Mouse (Mus musculus): ENCODE measurements around the gene Olfr235. TPM values are rescaled to one million over a fixed set of nuclear protein-coding genes. Genes with fewer than 3 reads are reported as not detected.

Gene Olfr235
- polyA plus RNA-seq (2015; fragmentation: Illumina TruSeq; extraction: RNeasy Lipid Tissue Mini Kit (QIAGEN cat#74804); ENCODE audit: insufficient read depth, low read depth, low replicate concordance): not detected

GRCm38 (mm10) chr19:12260732-12261131 is at the start of gene Olfr235:
TSS of gene Olfr235 (plus strand) at chr19:12261032.

GRCm38 (mm10) chr19:12232496-12232895 is 28.3 kb upstream of the Olfr235 start, which contains the start of gene Olfr1432:
TSS of gene Olfr1432 (minus strand) at chr19:12232596.

GRCm38 (mm10) chr19:12241559-12241958 is 19.3 kb upstream of the Olfr235 start, which contains the start of gene Olfr262:
TSS of gene Olfr262 (minus strand) at chr19:12241659.

GRCm38 (mm10) chr19:12279554-12279953 is 18.7 kb downstream of the Olfr235 start, which contains the start of gene Olfr1434:
TSS of gene Olfr1434 (plus strand) at chr19:12279854.

GRCm38 (mm10) chr19:12299030-12299429 is 38.2 kb downstream of the Olfr235 start, which contains the start of gene Olfr1436:
TSS of gene Olfr1436 (minus strand) at chr19:12299130.

Other genes starting within 250 kb of the Olfr235 start
- gene Olfr1423, start 219.7 kb upstream of the Olfr235 start, polyA plus RNA-seq (2015; fragmentation: Illumina TruSeq; extraction: RNeasy Lipid Tissue Mini Kit (QIAGEN cat#74804); ENCODE audit: insufficient read depth, low read depth, low replicate concordance): not detected
- not detected for gene Olfr1424, start 198.3 kb upstream of the Olfr235 start, polyA plus RNA-seq (2015; fragmentation: Illumina TruSeq; extraction: RNeasy Lipid Tissue Mini Kit (QIAGEN cat#74804); ENCODE audit: insufficient read depth, low read depth, low replicate concordance)
- not detected for gene Olfr1425, start 183.3 kb upstream of the Olfr235 start, polyA plus RNA-seq (2015; fragmentation: Illumina TruSeq; extraction: RNeasy Lipid Tissue Mini Kit (QIAGEN cat#74804); ENCODE audit: insufficient read depth, low read depth, low replicate concordance)
- gene Olfr1426, start 169.0 kb upstream of the Olfr235 start, polyA plus RNA-seq (2015; fragmentation: Illumina TruSeq; extraction: RNeasy Lipid Tissue Mini Kit (QIAGEN cat#74804); ENCODE audit: insufficient read depth, low read depth, low replicate concordance): not detected
- not detected for gene Olfr1427, start 157.7 kb upstream of the Olfr235 start, polyA plus RNA-seq (2015; fragmentation: Illumina TruSeq; extraction: RNeasy Lipid Tissue Mini Kit (QIAGEN cat#74804); ENCODE audit: insufficient read depth, low read depth, low replicate concordance)
- not detected for gene Olfr1428, start 145.1 kb upstream of the Olfr235 start, polyA plus RNA-seq (2015; fragmentation: Illumina TruSeq; extraction: RNeasy Lipid Tissue Mini Kit (QIAGEN cat#74804); ENCODE audit: insufficient read depth, low read depth, low replicate concordance)
- gene Olfr76, start 137.8 kb upstream of the Olfr235 start, polyA plus RNA-seq (2015; fragmentation: Illumina TruSeq; extraction: RNeasy Lipid Tissue Mini Kit (QIAGEN cat#74804); ENCODE audit: insufficient read depth, low read depth, low replicate concordance): not detected
- not detected for gene Olfr1555-ps1, start 90.9 kb upstream of the Olfr235 start, polyA plus RNA-seq (2015; fragmentation: Illumina TruSeq; extraction: RNeasy Lipid Tissue Mini Kit (QIAGEN cat#74804); ENCODE audit: insufficient read depth, low read depth, low replicate concordance)
- not detected for gene Olfr1431, start 60.4 kb upstream of the Olfr235 start, polyA plus RNA-seq (2015; fragmentation: Illumina TruSeq; extraction: RNeasy Lipid Tissue Mini Kit (QIAGEN cat#74804); ENCODE audit: insufficient read depth, low read depth, low replicate concordance)
- not detected for gene Olfr1432, start 28.4 kb upstream of the Olfr235 start, polyA plus RNA-seq (2015; fragmentation: Illumina TruSeq; extraction: RNeasy Lipid Tissue Mini Kit (QIAGEN cat#74804); ENCODE audit: insufficient read depth, low read depth, low replicate concordance)
- gene Olfr262, start 19.4 kb upstream of the Olfr235 start, polyA plus RNA-seq (2015; fragmentation: Illumina TruSeq; extraction: RNeasy Lipid Tissue Mini Kit (QIAGEN cat#74804); ENCODE audit: insufficient read depth, low read depth, low replicate concordance): not detected
- gene Olfr1434, start 18.8 kb downstream of the Olfr235 start, polyA plus RNA-seq (2015; fragmentation: Illumina TruSeq; extraction: RNeasy Lipid Tissue Mini Kit (QIAGEN cat#74804); ENCODE audit: insufficient read depth, low read depth, low replicate concordance): not detected
- gene Olfr1436, start 38.1 kb downstream of the Olfr235 start, polyA plus RNA-seq (2015; fragmentation: Illumina TruSeq; extraction: RNeasy Lipid Tissue Mini Kit (QIAGEN cat#74804); ENCODE audit: insufficient read depth, low read depth, low replicate concordance): not detected
- not detected for gene Olfr1437, start 64.1 kb downstream of the Olfr235 start, polyA plus RNA-seq (2015; fragmentation: Illumina TruSeq; extraction: RNeasy Lipid Tissue Mini Kit (QIAGEN cat#74804); ENCODE audit: insufficient read depth, low read depth, low replicate concordance)
- gene Olfr1438-ps1, start 74.9 kb downstream of the Olfr235 start, polyA plus RNA-seq (2015; fragmentation: Illumina TruSeq; extraction: RNeasy Lipid Tissue Mini Kit (QIAGEN cat#74804); ENCODE audit: insufficient read depth, low read depth, low replicate concordance): not detected
- gene Olfr1440, start 126.2 kb downstream of the Olfr235 start, polyA plus RNA-seq (2015; fragmentation: Illumina TruSeq; extraction: RNeasy Lipid Tissue Mini Kit (QIAGEN cat#74804); ENCODE audit: insufficient read depth, low read depth, low replicate concordance): not detected
- not detected for gene Olfr1441, start 156.4 kb downstream of the Olfr235 start, polyA plus RNA-seq (2015; fragmentation: Illumina TruSeq; extraction: RNeasy Lipid Tissue Mini Kit (QIAGEN cat#74804); ENCODE audit: insufficient read depth, low read depth, low replicate concordance)
- not detected for gene Pfpl, start 166.9 kb downstream of the Olfr235 start, polyA plus RNA-seq (2015; fragmentation: Illumina TruSeq; extraction: RNeasy Lipid Tissue Mini Kit (QIAGEN cat#74804); ENCODE audit: insufficient read depth, low read depth, low replicate concordance)
- gene Mpeg1, start 199.7 kb downstream of the Olfr235 start, polyA plus RNA-seq (2015; fragmentation: Illumina TruSeq; extraction: RNeasy Lipid Tissue Mini Kit (QIAGEN cat#74804); ENCODE audit: insufficient read depth, low read depth, low replicate concordance): 3.8 TPM
- 5.9 TPM for gene Dtx4, start 240.4 kb downstream of the Olfr235 start, polyA plus RNA-seq (2015; fragmentation: Illumina TruSeq; extraction: RNeasy Lipid Tissue Mini Kit (QIAGEN cat#74804); ENCODE audit: insufficient read depth, low read depth, low replicate concordance)